Mouse (Mus musculus) adrenal gland, postnatal 10 days (tissue): ENCODE measurements around the gene Txndc17. TPM values are rescaled to one million over a fixed set of nuclear protein-coding genes. Genes with fewer than 3 reads are reported as not detected.
"Not testable (repeated sequence)": the region's sequence is repeated elsewhere in the genome, so short reads cannot be mapped to it uniquely, and the experiment has no call there.

Experiments used
- DNase-seq: peaks from one replicate; pipeline ENCODE4 v3.0.0; 2021; ENCODE audit warnings: mixed read lengths
- long read RNA-seq, 2 experiments: library from polyadenylated mRNA; stranded (forward); transcript quantifications; one replicate each; pipeline ENCODE4 v2.0.0; 2021
- total RNA-seq, 2 experiments: library from RNA; stranded (reverse); gene quantifications; 2 replicates each; pipeline ENCODE4 v1.2.3; 2021

Gene Txndc17
- 10 to 100 TPM; 61.5 to 64.0 TPM for total RNA-seq
- long read RNA-seq, experiment 1, transcript Txndc17-201 (4 exons, 981 nt): major isoform, 86 of 98 reads
- long read RNA-seq, experiment 1, partial matches to known transcripts: 2 of 98 reads
- long read RNA-seq, experiment 1, other reads (novel, unspliced or antisense): 10 of 98 reads
- long read RNA-seq, experiment 2, transcript Txndc17-201 (4 exons, 981 nt): major isoform, 65 of 68 reads
- long read RNA-seq, experiment 2, partial matches to known transcripts: 1 of 68 reads
- long read RNA-seq, experiment 2, other reads (novel, unspliced or antisense): 2 of 68 reads

DNA sequence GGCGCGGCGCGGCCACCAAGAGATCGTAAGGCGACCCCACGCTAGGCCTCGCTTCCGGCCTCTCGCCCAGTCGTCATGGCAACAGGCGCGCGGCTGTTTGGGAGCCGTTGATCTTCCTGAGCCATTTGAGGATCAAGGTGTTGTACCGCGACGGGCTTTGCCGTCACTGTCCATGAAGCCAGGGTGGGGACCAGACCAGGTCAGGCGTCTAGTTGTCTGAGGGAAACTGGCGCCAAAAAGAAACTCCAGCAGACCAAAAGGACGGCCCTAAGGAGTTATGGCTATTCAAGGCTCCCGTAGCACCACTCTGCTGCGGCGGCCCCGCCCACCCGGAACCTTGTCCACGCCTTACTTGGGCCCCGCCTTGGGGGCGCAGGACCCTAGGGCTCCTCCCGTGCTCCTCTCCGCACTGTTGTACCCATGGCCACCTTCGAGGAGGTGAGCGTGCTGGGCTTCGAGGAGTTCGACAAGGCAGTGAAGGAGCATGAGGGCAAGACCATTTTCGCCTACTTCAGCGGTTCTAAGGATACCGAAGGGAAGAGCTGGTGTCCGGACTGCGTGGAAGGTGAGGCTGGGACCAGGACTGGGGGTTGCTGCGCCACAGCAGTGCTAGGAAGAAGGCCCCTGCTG, at the start of gene Txndc17, which contains the start of gene 4933427D14Rik:
Txndc17 (plus strand) TSS at position 344 of the 630 bp plus-strand sequence.
4933427D14Rik (minus strand) TSS at position 256 of the 630 bp plus-strand sequence.
- DNase-seq: peak; percentile 92

DNA sequence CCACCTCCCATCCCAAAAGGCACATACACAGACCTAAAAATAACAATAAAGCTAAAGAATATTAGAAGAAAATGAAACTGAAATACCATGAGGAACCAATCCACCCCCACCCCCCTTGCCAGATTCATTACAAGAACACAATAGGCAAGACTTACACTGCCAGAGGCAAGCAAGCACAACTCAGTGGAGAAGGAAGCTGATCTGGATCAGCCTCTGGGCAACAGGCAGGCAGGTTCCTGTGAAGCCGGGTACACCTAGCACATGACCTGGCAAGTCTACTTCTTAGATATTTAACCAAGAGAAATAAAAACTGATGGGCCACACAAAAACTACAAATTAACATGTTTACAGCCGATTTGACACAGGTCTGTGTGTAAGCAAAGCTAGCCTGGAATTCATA, 44.1 kb upstream of the Txndc17 start:
- DNase-seq: no peak

DNA sequence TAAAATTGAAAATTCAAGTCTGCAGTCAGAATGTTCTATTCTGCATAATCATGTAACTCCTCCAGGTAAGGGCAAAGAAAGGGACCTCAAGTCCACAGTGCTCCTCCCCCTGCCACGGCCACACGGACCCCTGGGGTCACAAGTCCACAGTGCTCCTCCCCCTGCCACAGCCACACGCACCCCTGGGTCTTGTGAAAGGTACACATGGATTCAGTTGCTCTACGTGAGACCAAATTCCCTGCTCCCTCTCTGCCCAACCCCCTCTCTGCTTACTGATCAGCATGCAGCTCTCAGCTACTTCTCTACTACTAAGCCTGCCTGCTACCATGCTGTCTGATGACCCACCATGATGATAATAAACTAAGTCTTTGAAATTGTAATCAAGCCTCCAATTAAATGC, 37.5 kb upstream of the Txndc17 start:
- no peak for DNase-seq

GRCm38 (mm10) chr11:72171906-72172305, 35.4 kb upstream of the Txndc17 start:
- not testable (repeated sequence) for DNase-seq

GRCm38 (mm10) chr11:72173506-72173905, 33.8 kb upstream of the Txndc17 start:
- no peak for DNase-seq

- no peak for DNase-seq
Measured at GRCm38 (mm10) chr11:72174721-72175120, 32.6 kb upstream of the Txndc17 start.

GRCm38 (mm10) chr11:72175966-72176365, 31.4 kb upstream of the Txndc17 start:
- no peak for DNase-seq

GRCm38 (mm10) chr11:72176553-72176952, 30.8 kb upstream of the Txndc17 start:
- no peak for DNase-seq

GRCm38 (mm10) chr11:72180556-72180955, 26.8 kb upstream of the Txndc17 start:
- DNase-seq: no peak

DNA sequence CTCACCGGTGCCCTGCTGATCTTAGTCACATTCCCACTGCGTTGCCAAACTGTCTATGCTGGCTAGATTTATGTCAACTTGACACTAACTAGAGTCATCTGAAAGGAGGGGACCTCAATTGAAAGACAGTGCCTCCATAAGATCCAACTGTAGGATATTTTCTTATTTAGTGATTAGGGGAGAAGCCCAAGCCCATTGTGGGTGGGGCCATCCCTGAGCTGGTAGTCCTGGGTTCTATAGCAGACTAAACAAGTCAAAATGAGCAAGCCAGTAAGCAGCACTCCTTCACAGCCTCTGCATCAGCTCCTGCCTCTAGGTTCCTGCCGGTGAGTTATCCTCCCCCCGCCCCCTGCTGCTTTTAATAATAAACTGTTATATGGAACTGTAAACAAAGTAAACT, 26.2 kb upstream of the Txndc17 start:
- no peak for DNase-seq

DNA sequence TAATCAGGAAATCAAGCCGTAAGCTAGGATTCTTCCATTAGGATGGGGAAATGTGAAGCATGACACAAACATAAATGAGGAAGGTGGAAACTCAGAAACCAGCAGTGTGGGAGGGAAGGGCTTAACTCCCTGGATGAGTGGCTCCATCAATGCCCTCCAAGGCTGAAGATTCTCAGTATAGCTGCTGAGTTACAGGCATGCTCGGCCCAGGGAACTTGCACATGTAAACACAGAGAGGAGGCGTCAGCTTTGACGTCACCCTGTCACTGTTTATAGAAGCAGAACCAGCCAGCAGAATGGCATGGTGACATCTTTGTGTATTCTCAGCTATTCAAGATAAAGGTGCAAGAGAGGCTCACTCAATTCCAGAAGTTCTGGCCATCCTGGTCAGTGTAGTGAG, 23.1 kb upstream of the Txndc17 start:
- DNase-seq: no peak

DNA sequence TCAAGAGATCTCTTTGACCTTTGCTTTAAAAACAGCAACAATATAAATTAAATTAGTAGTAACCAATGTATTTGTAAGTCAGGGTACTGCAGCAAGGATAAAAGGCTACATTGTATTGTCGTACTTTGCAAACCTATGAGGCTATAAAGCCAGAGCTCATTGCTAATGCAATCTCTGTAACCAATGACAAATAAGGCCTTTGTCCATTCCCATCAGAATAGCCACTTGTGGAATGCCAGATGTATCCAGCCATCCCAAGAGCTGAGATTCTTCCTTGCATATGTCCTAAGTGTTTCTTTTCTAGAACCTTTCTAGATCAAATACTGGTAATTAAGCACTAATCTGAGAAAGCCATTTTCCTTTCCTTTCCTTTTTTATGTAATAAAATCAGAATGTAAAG, 16.5 kb upstream of the Txndc17 start:
- no peak for DNase-seq

DNA sequence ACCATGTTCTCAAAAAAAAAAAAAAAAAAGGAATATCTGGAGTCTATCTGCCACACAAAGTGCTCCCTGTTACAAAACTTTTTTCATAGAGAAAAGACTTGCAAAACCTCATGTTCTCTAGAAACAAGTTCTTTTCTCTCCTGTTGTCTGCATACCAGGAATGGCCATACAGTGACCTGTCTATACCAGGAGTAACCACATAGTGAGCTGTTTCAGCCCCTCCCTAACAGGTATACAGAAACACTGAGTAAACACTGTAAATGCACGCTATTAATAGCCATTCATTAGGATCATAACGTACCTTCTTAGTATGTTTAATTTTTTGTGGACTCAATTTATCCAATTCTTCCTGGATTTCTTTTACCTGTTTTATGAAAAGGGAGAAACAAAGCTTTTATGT, 13.1 kb upstream of the Txndc17 start:
- no peak for DNase-seq

- DNase-seq: no peak
Measured at GRCm38 (mm10) chr11:72196506-72196905, 10.8 kb upstream of the Txndc17 start.

DNA sequence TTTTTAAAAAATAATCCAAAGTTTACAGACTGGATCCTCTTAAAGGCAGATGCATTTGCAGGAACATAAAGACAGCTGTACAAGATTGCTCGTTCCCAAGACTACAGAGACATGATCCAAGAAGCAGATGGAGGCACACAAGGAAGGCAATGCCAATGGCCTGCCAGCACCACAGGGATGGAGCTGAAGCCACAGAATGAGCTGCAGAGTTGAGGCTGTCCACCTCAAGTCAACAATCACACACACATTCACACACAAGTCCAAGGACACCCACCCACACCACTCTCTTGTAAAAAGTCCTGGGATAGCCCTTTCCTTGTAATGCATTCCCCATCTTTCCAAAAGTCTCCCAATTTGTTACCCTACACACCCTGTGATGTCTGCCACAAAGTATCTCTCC, 3.9 kb upstream of the Txndc17 start:
- DNase-seq: no peak

GRCm38 (mm10) chr11:72205256-72205655, 2.1 kb upstream of the Txndc17 start:
- no peak for DNase-seq

- DNase-seq: peak; percentile 43
Measured at GRCm38 (mm10) chr11:72206341-72207203, 775 bp upstream of the Txndc17 start, which contains the start of gene Gm43951. Gene Gm43951, minus strand, starts transcription at chr11:72206840.

GRCm38 (mm10) chr11:72207834-72208377, 559 bp downstream of the Txndc17 start:
- DNase-seq: no peak

DNA sequence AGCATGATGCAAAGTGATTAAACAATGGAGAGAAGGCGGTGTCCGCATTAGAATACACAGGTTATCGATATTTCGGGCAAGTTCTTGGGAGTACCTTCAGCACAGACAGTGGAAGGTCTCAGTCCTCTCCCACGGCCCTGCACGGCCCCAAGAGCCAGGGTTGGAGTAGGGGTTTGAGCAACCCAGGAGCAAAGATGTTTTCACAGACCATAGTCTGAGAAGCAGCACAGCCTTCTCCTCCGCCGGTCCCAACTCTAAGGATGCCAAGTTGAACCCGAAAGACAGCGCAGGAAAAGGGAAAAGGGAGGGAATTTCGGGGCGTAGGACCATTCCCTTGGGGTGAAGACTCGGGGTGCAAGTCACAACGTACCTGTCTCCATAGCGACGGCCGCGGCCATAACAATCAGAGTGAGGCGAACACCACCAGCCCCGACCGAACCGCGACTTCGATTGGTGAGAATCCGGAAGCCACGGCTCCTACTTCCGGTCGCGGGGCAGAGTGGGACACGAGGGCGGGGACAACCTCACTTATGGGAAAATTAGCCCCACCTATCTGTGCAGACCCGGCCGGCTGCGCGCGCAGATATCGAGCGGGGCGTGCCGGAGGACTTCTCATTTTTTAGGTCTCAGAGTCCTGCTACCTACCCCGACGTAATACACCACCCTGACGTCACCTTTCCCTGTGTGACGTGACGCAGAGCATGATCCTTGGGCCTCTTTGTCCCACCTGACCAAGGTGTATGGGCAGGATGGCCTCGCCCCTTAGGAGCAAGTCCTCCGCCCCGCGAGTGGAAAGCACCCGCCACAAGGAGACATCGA, 7.5 kb downstream of the Txndc17 start:
- peak; percentile 96 for DNase-seq

DNA sequence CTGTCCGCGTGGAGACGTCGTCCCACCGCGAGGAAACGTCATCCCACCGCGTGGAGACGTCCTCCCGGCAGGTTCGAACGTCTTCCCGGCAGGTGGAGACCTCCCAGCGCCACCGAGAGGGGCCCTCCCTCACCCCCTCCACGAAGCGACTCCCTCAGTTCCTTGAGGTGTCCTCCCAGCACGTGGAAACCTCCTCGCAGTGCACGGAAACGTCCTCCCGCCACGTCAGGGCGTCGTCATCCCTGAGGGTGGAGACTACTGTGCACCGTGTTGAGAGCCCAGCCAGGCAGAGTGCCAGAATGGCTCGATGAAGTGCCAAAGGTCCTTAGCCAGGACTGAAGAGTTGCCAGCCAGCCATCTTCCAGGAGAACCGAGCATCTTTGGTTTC, 8.1 kb downstream of the Txndc17 start, which contains the start of gene Med31:
Med31 (minus strand) TSS at position 183 of the 388 bp plus-strand sequence.
- DNase-seq: peak; percentile 87

GRCm38 (mm10) chr11:72217116-72217515, 9.8 kb downstream of the Txndc17 start:
- no peak for DNase-seq

DNA sequence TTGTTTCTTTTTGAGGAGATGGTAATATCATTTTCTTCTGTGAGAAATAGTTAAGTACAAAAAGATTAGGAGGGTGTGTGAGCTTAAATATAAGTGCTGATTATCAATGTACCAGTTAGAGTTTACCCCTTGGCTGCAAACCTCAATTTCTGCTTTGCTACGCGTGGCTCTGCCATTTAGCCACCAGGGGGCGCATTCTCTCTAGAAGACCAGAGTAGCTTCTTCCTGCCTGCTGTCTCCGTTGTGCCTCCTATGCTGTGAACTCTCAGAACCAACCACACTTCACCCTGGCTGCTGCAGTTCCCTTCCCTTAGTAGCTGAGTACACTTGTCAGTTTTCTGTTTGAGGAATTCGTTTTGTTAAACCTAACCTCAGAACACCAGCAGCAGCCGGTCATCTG, 13.9 kb downstream of the Txndc17 start:
- peak; percentile 82 for DNase-seq
